In genomic region chr1:21428079-21428478, GRCm38 (mm10) we compare ENCODE assay signal across 24 mouse cellular contexts. TPM values are rescaled to one million over a fixed set of nuclear protein-coding genes. Genes with fewer than 3 reads are reported as not detected.
"Had no signal": no experiment of that assay in that cellular context is flagged by ENCODE, and none has a peak within 500 bp of the region (broad histone marks: within the 10 kb centered on the region; RNA-seq: fewer than 3 reads in every experiment).

No protein-coding gene starts in this region.

- H3K9me3 ChIP-seq: liver, embryonic 13.5 days; liver, embryonic 15.5 days; lung, embryonic 15.5 days; megakaryocyte, embryonic 14.5 days; neural tube, embryonic 12.5 days had no signal

- H3K4me2 ChIP-seq: liver, embryonic 13.5 days; liver, embryonic 15.5 days; lung, embryonic 15.5 days; neural tube, embryonic 12.5 days had no signal

- H3K27me3 ChIP-seq: liver, embryonic 13.5 days; liver, embryonic 15.5 days; lung, embryonic 15.5 days; megakaryocyte, embryonic 14.5 days; neural tube, embryonic 12.5 days had no signal

- H3K4me3 ChIP-seq: liver, embryonic 13.5 days; liver, embryonic 15.5 days; lung, embryonic 15.5 days; megakaryocyte, embryonic 14.5 days; neural tube, embryonic 12.5 days had no signal

- H3K36me3 ChIP-seq: liver, embryonic 13.5 days; liver, embryonic 15.5 days; lung, embryonic 15.5 days; neural tube, embryonic 12.5 days had no signal

- ATAC-seq: liver, postnatal 0 days; lung, postnatal 0 days; midbrain, embryonic 16.5 days had no signal

- DNase-seq: liver, embryonic 13.5 days; liver, postnatal 0 days; lung, adult 2 months; lung, postnatal 14 days; lung, postnatal 36 days; right cerebral cortex, postnatal 14 days; spleen, adult 18-20 months; thymus, adult 18-20 months; thymus, postnatal 14 days; thymus, postnatal 36 days had no signal

- H3K9ac ChIP-seq: liver, embryonic 13.5 days; liver, embryonic 15.5 days; liver, postnatal 0 days; lung, embryonic 15.5 days; neural tube, embryonic 12.5 days had no signal

- H3K27ac ChIP-seq: liver, embryonic 13.5 days; liver, embryonic 15.5 days; lung, embryonic 15.5 days; macrophage; neural tube, embryonic 12.5 days had no signal

- H3K4me1 ChIP-seq: liver, embryonic 13.5 days; liver, embryonic 15.5 days; lung, embryonic 15.5 days; megakaryocyte, embryonic 14.5 days; neural tube, embryonic 12.5 days had no signal

RNA-seq across cellular contexts. Expression of gene Khdc1b, which starts 44.7 kb away (rescaled TPM):
- total RNA-seq: megakaryocyte progenitor cell, adult 5-6 weeks had no signal
- polyA plus RNA-seq: liver, embryonic 13.5 days; liver, embryonic 15.5 days; liver, postnatal 0 days; lung, adult 2 months; lung, postnatal 0 days; macrophage; small intestine, adult 2 months; stomach, embryonic 16.5 days had no signal

RNA-seq across cellular contexts. Expression of gene Khdc1c, which starts 59.9 kb away (rescaled TPM):
- total RNA-seq: megakaryocyte progenitor cell, adult 5-6 weeks; neutrophil, adult 5-6 weeks had no signal
- polyA plus RNA-seq: liver, embryonic 13.5 days; liver, embryonic 15.5 days; liver, postnatal 0 days; lung, adult 2 months; lung, embryonic 15.5 days; lung, postnatal 0 days; macrophage; midbrain, embryonic 16.5 days; neural tube, embryonic 12.5 days; neural tube, embryonic 14.5 days; small intestine, adult 2 months; stomach, embryonic 14.5 days; stomach, embryonic 16.5 days; thymus, postnatal 0 days had no signal
